Mouse (Mus musculus) macrophage (primary cell): ENCODE data around the gene Kcna7. TPM values are rescaled to one million over a fixed set of nuclear protein-coding genes. Genes with fewer than 3 reads are reported as not detected.

ENCODE experiments used
- H3K27ac ChIP-seq: fragments of 350-480 bp; formaldehyde crosslinking; 2 replicates; pipeline ENCODE4 v1.9.0; 2021
- H3K36me3 ChIP-seq: fragments of 350-480 bp; formaldehyde crosslinking; 2 replicates; pipeline ENCODE4 v1.9.0; 2021; ENCODE audit errors: inconsistent target
- H3K4me3 ChIP-seq: fragments of 350-480 bp; formaldehyde crosslinking; 2 replicates; pipeline ENCODE4 v1.9.0; 2021; ENCODE audit errors: inconsistent target
- H3K79me2 ChIP-seq: fragments of 350-480 bp; formaldehyde crosslinking; 2 replicates; pipeline ENCODE4 v1.9.0; 2021; ENCODE audit errors: inconsistent target
- WGBS: methylation state at CpG from one replicate; pipeline ENCODE4 v1.1.7; 2026; ENCODE audit warnings: inconsistent platforms; ENCODE audit not compliant: missing documents; 5-methylcytosine and 5-hydroxymethylcytosine counted together
- polyA plus RNA-seq: library from polyadenylated mRNA; stranded (reverse); fragments of 250-400 nt; gene quantifications from 3 replicates; pipeline ENCODE4 v1.2.4, GENCODE M21; 2018; ENCODE audit warnings: inconsistent platforms

The Kcna7 gene
- polyA plus RNA-seq, 1 experiment from 2014 or later = not detected

DNA sequence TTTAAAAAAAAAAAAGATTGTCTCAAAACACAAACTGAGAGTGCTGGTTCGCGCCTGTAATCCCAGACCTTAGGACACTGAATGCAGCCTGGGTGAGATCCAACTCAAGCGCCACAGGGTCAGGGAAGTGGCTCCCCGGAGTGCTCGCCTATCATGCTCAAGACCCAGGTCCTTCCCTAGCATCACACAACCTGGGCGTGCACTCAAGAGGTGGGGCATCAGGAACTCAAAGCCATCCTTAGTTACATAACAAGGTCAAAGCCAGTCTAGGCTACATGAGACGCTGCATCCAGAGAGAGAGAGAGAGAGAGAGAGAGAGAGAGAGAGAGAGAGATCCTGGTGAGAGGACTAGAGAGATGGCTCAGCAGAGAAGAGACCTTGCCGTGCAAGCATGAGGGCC, 21.1 kb downstream of the Kcna7 start:
- Histone ChIP-seq H3K36me3 (peaks cover 65% of the 10 kb centered on the region; the same call in 1 of the 2 replicates), H3K4me3 (no peak overlapping the region), H3K79me2 (peaks cover 20% of the 10 kb centered on the region), H3K27ac (no peak overlapping the region)
- 95% methylated on average over 8 of the region's 8 CpGs for WGBS

DNA sequence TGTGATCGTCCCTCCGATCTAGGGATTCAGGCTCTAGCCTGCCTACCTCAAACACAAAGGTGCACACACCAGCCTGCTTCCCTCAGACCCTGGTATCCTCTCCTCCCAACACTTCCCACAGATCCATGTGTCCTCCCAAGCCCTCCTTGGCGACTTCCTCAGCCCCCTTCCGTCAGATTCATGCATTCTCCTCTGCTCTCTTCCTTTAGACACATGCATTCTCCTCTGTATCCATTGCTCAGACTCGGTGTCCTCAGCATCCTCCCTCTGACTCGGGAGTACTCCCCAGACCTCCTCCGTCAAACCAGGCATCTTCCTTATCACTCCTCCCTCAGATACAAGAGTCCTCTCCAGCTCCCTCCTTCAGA, 28.4 kb downstream of the Kcna7 start:
- H3K27ac ChIP-seq = peak overlapping the region; percentile 68
- H3K79me2 ChIP-seq = peaks cover 44% of the 10 kb centered on the region
- peak overlapping the region; percentile 99 for H3K4me3 ChIP-seq
- 0% methylated on average over 7 of the region's 7 CpGs for WGBS
- peaks cover 7% of the 10 kb centered on the region; the same call in 1 of the 2 replicates for H3K36me3 ChIP-seq

DNA sequence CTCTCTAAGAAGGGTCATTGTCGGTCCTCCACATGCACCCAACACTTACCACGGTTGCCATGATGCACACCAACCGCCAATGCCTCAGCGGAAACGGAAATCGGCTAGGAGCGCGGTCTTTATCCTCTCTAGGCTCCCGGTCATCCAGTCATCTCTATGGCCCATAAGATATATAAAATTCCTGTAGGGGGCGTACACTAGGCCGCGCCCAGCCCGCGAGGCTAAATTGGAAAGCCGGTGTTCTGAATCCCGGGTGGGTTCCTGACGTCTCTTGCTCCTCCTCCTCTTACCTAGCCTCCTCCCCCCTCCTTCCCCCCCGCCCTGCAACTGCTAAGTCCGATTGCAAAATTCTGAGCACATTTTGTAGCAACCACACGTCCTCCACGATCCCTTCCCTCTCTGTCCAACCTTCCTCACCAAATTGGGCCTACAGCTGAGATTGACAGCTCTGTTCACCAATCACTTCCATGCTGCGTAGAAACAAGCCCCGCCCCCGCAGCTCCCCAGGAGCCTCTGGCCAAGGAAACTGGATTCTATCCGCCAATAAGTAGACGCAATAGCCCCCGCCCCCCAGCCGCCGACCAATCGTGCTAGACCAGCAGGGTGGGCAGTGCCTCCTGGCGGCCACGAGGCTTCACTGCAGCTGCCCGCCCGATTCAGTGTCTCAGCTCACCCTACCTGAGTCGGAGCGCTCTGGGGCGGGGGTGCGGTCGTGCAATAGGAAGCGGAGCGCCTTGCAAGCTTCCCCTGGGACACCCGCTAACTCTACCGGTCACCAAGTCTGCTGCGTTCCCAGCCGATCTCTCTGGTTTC, 29.0 kb downstream of the Kcna7 start, which contains the start of gene Gys1:
Gene Gys1, plus strand, starts transcription at position 642 of the 813 bp plus-strand sequence.
- Histone ChIP-seq H3K27ac (peak within 1 kb of the TSS; percentile 68), H3K36me3 (peaks cover 1% of the 10 kb centered on the region; the same call in 1 of the 2 replicates), H3K4me3 (peak within 1 kb of the TSS; percentile 99), H3K79me2 (peaks cover 44% of the 10 kb centered on the region)
- under 1% methylated on average over 42 of the region's 45 CpGs for WGBS

DNA sequence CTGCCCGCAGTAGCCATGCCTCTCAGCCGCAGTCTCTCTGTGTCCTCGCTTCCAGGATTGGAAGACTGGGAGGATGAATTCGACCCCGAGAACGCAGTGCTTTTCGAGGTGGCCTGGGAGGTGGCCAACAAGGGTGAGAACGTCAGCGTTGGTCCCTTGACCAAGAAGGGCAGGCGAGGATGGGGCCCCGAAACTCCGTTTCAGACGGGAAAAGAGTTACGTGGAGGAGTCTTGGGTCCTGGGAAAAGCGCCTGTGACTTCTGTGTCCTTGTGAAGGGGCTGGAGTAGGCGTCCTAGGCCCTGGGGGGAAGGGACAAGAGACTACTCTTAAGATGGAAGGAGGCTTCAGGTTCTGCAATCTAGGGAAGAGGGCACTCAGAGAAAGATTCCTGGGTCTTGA, 29.6 kb downstream of the Kcna7 start:
- 2% methylated on average over 16 of the region's 16 CpGs for WGBS
- H3K79me2 ChIP-seq = peaks cover 39% of the 10 kb centered on the region
- peak overlapping the region; percentile 57 for H3K27ac ChIP-seq
- no peaks in the 10 kb centered on the region for H3K36me3 ChIP-seq
- peak overlapping the region; percentile 86 for H3K4me3 ChIP-seq

DNA sequence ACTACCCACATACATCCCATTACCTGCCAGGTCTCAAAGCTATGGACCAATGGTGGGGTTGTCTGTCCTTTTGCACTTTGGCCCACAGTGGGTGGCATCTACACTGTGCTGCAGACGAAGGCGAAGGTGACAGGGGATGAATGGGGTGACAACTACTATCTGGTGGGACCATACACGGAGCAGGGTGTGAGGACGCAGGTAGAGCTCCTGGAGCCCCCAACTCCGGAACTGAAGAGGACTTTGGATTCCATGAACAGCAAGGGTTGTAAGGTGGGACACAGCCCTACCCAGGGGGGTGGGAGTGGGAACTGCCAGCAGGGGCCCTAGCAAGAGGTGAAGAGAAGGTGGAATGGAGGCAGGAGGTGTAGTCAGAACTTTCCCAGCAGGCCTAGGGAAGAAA, 31.0 kb downstream of the Kcna7 start:
- Histone ChIP-seq H3K79me2 (peaks cover 25% of the 10 kb centered on the region), H3K36me3 (no peaks in the 10 kb centered on the region), H3K27ac (no peak overlapping the region), H3K4me3 (no peak overlapping the region)
- 98% methylated on average over 5 of the region's 5 CpGs for WGBS

DNA sequence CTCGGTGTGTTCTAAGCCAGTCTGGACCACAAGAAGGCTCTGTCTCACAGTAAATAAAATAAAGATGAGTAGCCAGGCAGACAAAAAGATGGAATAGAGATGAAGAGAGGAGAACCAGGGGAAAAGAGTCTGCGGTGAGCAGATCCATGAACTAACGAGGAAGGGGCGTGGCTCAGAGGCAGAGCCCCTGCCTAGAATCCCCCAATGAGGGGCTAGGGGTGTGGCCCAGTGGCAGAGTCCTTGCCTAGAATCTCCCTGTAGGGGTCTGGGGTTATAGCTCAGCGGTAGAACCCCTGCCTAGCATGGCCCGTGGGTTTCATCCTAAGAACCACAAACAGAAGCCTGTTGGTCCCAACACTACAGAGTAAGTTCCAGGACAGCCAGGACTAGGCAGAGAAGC, 31.6 kb downstream of the Kcna7 start:
- no peak overlapping the region for H3K4me3 ChIP-seq
- H3K36me3 ChIP-seq = no peaks in the 10 kb centered on the region
- peaks cover 19% of the 10 kb centered on the region for H3K79me2 ChIP-seq
- 87% methylated on average over 6 of the region's 6 CpGs for WGBS
- no peak overlapping the region for H3K27ac ChIP-seq

DNA sequence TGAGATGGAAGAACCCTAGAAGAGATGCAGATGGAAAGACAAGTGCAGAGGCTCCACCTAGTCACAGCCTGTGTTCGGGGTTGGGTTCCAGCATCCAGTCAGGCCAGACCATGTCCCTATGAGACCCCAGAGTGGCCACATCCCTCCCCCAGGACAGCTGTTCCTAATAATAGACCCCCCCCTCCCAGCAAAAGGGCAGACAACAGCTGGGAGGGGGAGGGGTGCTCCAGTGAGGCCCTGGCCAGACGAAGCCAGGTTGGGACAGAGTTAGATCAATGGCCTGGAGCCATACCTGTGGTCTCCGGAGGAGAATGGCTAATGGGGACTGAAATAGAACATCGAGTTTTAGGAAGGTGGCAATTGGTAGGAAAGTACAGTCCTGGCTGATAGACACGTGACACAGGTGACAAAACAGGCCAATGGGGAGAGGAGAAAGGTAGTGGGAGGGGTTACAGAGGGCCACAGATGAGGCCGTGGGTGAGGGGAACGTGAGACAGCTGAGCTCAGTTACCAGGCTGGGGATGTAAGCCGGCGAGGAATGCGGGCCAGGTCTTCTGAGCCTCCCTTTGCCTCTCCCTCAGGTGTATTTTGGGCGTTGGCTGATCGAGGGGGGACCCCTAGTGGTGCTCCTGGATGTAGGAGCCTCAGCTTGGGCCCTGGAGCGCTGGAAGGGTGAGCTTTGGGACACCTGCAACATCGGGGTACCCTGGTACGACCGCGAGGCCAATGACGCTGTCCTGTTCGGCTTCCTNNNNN, 32.2 kb downstream of the Kcna7 start, which contains the start of gene Ruvbl2:
Gene Ruvbl2, minus strand, starts transcription at position 576 of the 756 bp plus-strand sequence.
- 81% methylated on average over 19 of the region's 19 CpGs for WGBS
- Histone ChIP-seq H3K4me3 (no peak within 1 kb of the TSS), H3K27ac (no peak within 1 kb of the TSS), H3K79me2 (peaks cover 12% of the 10 kb centered on the region), H3K36me3 (no peaks in the 10 kb centered on the region)

DNA sequence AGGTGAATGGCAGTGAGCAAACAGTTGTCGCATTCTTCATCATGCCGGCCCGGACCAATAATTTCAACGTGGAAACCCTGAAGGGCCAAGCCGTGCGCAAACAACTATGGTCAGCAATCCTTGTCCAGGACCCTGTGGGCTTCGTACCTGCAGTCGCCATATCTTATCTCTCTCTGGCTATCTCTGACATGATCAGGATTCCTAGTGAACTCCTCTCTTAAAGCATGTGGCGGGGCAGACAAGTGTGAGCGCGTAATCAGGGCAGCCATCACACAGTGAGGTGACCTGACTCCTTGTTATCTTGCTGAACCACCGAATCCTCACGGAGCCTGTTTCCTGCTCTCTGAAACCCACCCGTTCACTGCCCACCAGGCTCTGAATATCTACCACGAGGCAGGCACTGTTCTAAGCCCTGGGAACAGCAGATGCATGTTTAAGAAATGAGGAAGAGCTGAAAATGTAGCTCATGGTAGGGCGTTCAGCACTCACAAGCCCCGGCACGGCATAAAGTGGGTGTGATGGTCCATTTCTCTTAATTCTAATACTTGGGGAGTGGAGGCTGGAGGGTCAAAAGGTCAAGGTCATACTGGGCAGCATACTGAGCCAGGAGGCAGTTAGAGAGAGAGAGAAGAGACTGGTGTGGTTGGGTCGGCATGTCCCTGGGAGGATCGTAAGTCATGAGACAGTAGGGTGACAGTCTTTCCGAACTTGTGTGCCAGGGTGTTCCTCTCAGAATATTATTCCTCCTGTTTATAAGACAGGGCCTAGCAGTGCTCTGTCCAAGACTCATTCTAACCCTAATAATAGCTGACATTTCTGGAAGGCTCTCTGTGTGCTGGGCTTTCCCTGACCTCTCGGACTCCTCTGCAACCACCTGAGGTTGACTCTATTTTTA, 38.3 kb downstream of the Kcna7 start:
- Histone ChIP-seq H3K27ac (no peak overlapping the region), H3K79me2 (no peaks in the 10 kb centered on the region), H3K4me3 (no peak overlapping the region), H3K36me3 (no peaks in the 10 kb centered on the region)
- 88% methylated on average over 22 of the region's 22 CpGs for WGBS

DNA sequence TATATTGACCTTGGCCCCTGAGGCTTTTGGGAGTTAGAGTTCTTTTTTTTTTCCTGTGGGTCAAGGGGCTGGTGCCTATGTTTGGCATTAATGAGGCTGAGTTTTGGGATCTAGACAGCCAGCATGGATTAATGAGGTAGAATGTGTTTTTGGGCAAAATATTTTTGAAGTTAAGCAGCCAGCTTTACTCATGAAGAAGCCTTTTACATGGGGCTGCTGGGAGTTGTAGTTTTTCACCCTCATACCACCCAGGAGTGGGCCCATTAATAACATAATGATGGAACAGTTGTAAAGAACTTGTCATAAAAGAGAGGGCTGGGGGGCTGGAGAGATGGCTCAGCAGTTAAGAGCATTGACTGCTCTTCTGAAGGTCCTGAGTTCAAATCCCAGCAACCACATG, 41.1 kb downstream of the Kcna7 start:
- H3K79me2 ChIP-seq = no peaks in the 10 kb centered on the region
- H3K36me3 ChIP-seq = no peaks in the 10 kb centered on the region
- H3K4me3 ChIP-seq = no peak overlapping the region
- no peak overlapping the region for H3K27ac ChIP-seq

DNA sequence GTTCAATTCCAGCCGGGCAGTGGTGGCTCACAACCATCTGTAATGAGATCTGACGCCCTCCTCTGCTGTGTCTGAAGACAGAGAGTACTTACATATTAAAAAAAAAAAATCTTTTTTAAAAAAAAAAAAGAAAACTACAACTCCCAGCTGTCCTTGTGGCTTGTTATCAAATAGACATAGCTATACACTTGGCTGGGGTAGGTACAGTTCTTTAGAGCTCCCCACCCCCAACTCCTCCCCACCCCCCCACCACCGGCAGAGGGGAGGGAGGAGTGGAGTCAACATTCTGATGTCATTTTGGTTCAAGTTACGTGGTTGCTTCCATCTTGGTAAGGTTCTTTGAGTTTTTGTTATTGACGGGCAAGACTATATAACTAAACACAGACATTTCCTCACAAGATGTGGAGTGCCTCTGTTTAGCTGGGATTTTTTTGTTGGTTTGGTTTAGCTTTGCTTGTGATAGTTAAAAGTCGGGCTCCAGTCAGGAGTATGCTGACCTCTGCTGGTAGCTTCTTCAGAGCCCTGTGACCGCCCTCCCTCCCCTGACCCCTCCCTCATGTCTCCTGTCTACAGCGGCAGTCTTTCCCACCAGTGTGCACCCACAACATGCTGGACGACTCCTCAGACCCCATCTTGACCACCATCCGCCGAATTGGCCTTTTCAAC, 42.0 kb downstream of the Kcna7 start:
- Histone ChIP-seq H3K27ac (no peak overlapping the region), H3K79me2 (no peaks in the 10 kb centered on the region), H3K4me3 (no peak overlapping the region), H3K36me3 (no peaks in the 10 kb centered on the region)
- WGBS = 68% methylated on average over 11 of the region's 11 CpGs

DNA sequence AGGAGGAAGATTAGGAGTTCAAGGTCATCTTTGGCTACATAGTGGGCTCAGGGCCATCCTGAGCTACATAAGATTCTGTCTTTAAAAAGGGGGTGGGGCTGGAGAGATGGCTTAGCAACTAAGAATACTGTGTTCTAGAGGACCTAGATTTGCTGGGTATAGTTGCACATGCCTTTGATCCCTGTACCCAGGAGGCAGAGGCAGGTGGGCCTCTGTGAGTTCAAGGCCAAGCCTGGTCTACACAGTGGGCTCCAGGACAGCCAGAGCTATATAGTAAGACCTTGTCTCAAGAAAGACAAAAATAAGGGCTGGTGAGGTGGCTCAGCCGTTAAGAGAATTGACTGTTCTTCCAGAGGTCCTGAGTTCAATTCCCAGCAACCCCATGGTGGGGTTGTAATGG, 44.5 kb downstream of the Kcna7 start:
- no peak overlapping the region for H3K4me3 ChIP-seq
- WGBS = no CpG with 5 or more reads among the region's 1 CpGs
- H3K79me2 ChIP-seq = no peaks in the 10 kb centered on the region
- no peak overlapping the region for H3K27ac ChIP-seq
- H3K36me3 ChIP-seq = no peaks in the 10 kb centered on the region

DNA sequence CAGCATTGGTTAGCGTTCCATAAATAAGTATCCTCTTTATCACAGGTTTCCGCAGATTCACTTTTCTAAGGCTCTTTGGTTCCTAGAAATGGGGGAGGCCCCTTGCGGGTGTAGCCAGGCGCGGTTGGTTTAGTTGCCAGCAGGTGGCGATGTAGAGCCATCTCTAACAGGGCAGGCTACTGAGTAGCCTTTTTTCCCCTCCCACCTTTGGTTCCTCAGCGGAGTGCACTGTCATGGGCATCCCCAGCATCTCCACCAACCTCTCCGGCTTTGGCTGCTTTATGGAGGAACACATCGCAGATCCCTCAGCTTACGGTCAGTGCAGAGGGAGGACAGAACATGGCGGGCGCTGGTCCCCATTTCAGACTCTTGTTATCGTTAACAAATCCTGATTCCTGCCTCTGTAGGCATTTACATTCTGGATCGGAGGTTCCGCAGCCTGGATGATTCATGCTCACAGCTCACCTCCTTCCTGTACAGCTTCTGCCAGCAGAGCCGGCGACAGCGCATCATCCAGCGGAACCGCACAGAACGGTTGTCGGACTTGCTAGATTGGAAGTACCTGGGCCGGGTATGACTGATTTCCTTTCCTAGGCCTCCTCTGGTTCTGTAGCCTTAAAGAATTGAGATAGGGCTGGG, 46.0 kb downstream of the Kcna7 start:
- H3K27ac ChIP-seq = no peak overlapping the region
- 60% methylated on average over 21 of the region's 23 CpGs for WGBS
- no peak overlapping the region for H3K4me3 ChIP-seq
- no peaks in the 10 kb centered on the region for H3K36me3 ChIP-seq
- H3K79me2 ChIP-seq = no peaks in the 10 kb centered on the region

DNA sequence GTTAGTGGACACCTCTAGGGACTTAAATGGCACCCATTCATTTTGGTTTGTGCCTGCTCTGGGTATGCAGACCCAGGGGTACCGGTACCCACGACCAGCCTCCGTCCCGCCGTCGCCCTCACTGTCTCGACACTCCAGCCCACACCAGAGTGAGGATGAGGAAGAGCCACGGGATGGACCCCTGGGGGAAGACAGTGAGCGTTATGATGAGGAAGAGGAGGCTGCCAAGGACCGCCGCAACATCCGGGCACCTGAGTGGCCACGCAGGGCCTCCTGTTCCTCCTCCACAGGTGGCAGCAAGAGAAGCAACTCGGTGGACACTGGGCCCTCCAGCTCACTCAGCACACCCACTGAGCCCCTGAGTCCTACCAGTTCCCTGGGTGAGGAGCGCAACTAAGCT, 49.5 kb downstream of the Kcna7 start:
- H3K79me2 ChIP-seq = peaks cover 23% of the 10 kb centered on the region
- H3K27ac ChIP-seq = no peak overlapping the region
- no peak overlapping the region for H3K4me3 ChIP-seq

More for the DNA sequence above, 49.5 kb downstream of the Kcna7 start:
- 93% methylated on average over 15 of the region's 15 CpGs for WGBS
- no peaks in the 10 kb centered on the region for H3K36me3 ChIP-seq
